Mouse (Mus musculus): ENCODE results near the gene Gm37240. TPM values are rescaled to one million over a fixed set of nuclear protein-coding genes. Genes with fewer than 3 reads are reported as not detected.

Gm37240 gene
- polyA plus RNA-seq, 1 experiment from 2014 or later = 0.82 TPM

DNA sequence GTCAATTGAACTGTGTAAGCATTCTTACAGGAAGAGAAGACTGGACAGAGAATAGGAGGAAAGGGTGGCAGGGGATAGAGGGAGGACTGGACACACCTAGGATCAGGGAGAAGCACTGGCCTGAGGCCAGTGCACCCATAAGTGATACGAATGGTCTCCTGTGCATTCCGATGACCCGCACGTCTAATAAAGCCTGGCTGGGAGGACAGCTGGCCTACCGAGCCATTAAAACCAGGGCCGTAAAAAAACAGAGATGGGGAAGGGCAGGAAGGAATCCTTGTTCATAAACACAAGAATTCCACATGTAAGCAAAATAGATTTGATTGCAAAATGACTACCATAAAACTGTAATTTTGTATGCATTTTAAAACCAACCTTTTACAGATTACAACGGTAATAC lies 762.9 kb downstream of the Gm37240 start:
- no peaks in the 10 kb centered on the region for H3K4me1 ChIP-seq (ENCODE audit: control insufficient read depth, insufficient read depth, low read length)
- DNase-seq (ENCODE audit: low spot score) (no peak), ATAC-seq (ENCODE audit: insufficient read depth, low FRiP score, low TSS enrichment) (no peak)
- 47% methylated on average over 7 of the region's 7 CpGs for WGBS
- H3K9me3 ChIP-seq (ENCODE audit: control insufficient read depth, low read length) = no peaks in the 10 kb centered on the region
- no peak overlapping the region for H3K9ac ChIP-seq (ENCODE audit: low read length)
- H3K4me3 ChIP-seq (ENCODE audit: low read depth, low read length) = no peak overlapping the region
- H3K27ac ChIP-seq (ENCODE audit: low read depth, low read length) = no peak overlapping the region
- no peaks in the 10 kb centered on the region for H3K27me3 ChIP-seq (ENCODE audit: control insufficient read depth, insufficient read depth, low read length)
- no peak overlapping the region for H3K4me2 ChIP-seq (ENCODE audit: low read depth)
- no peaks in the 10 kb centered on the region for H3K36me3 ChIP-seq (ENCODE audit: control insufficient read depth, insufficient read depth, low read length)

- H3K4me1 ChIP-seq (ENCODE audit: control insufficient read depth, insufficient read depth, low read length) = no peaks in the 10 kb centered on the region
- no peak overlapping the region for H3K9ac ChIP-seq (ENCODE audit: low read length)
- no peaks in the 10 kb centered on the region for H3K9me3 ChIP-seq (ENCODE audit: control insufficient read depth, low read length)
- ATAC-seq (ENCODE audit: insufficient read depth, low FRiP score, low TSS enrichment) (no peak), DNase-seq (ENCODE audit: low spot score) (no peak)
- no peak overlapping the region for H3K4me2 ChIP-seq (ENCODE audit: low read depth)
- no peak overlapping the region for H3K27ac ChIP-seq (ENCODE audit: low read depth, low read length)
- no peaks in the 10 kb centered on the region for H3K27me3 ChIP-seq (ENCODE audit: control insufficient read depth, insufficient read depth, low read length)
- 86% methylated on average over 5 of the region's 5 CpGs for WGBS
- no peak overlapping the region for H3K4me3 ChIP-seq (ENCODE audit: low read depth, low read length)
- no peaks in the 10 kb centered on the region for H3K36me3 ChIP-seq (ENCODE audit: control insufficient read depth, insufficient read depth, low read length)
Observed at GRCm38 (mm10) chr3:85117702-85118101, 769.6 kb downstream of the Gm37240 start.

DNA sequence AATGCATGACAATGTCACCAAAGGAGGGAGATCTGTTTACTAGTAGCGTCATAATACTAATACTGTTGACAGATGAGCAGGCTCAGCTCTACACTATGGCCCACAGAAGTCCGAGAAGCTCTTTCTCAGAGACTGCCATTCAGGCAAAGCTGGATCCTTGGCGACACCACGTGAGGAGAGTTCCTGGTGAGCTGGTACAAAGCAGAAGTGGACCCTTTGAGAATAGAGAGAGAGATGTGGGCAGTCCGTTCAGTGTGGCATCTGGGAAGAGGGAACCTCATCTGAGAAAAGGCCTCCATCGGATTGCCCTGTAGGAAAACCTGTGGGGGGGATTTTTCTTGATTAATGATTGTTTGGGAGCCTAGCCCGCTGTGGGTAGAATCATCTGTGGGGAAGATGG lies 770.3 kb downstream of the Gm37240 start:
- no peak overlapping the region for H3K27ac ChIP-seq (ENCODE audit: low read depth, low read length)
- H3K4me1 ChIP-seq (ENCODE audit: control insufficient read depth, insufficient read depth, low read length) = no peaks in the 10 kb centered on the region
- no peak overlapping the region for H3K4me2 ChIP-seq (ENCODE audit: low read depth)
- H3K27me3 ChIP-seq (ENCODE audit: control insufficient read depth, insufficient read depth, low read length) = no peaks in the 10 kb centered on the region
- no peak overlapping the region for H3K9ac ChIP-seq (ENCODE audit: low read length)
- H3K4me3 ChIP-seq (ENCODE audit: low read depth, low read length) = no peak overlapping the region
- no peaks in the 10 kb centered on the region for H3K36me3 ChIP-seq (ENCODE audit: control insufficient read depth, insufficient read depth, low read length)
- no peaks in the 10 kb centered on the region for H3K9me3 ChIP-seq (ENCODE audit: control insufficient read depth, low read length)
- WGBS = 84% methylated on average over 7 of the region's 7 CpGs
- ATAC-seq (ENCODE audit: insufficient read depth, low FRiP score, low TSS enrichment) (no peak), DNase-seq (ENCODE audit: low spot score) (no peak)

- ATAC-seq (ENCODE audit: insufficient read depth, low FRiP score, low TSS enrichment) (no peak), DNase-seq (ENCODE audit: low spot score) (no peak)
- no peak overlapping the region for H3K27ac ChIP-seq (ENCODE audit: low read depth, low read length)
- no peak overlapping the region for H3K4me3 ChIP-seq (ENCODE audit: low read depth, low read length)
- no peaks in the 10 kb centered on the region for H3K9me3 ChIP-seq (ENCODE audit: control insufficient read depth, low read length)
- no peaks in the 10 kb centered on the region for H3K36me3 ChIP-seq (ENCODE audit: control insufficient read depth, insufficient read depth, low read length)
- no peak overlapping the region for H3K4me2 ChIP-seq (ENCODE audit: low read depth)
- no peaks in the 10 kb centered on the region for H3K27me3 ChIP-seq (ENCODE audit: control insufficient read depth, insufficient read depth, low read length)
- 78% methylated on average over 7 of the region's 7 CpGs for WGBS
- no peaks in the 10 kb centered on the region for H3K4me1 ChIP-seq (ENCODE audit: control insufficient read depth, insufficient read depth, low read length)
- H3K9ac ChIP-seq (ENCODE audit: low read length) = no peak overlapping the region
Observed at GRCm38 (mm10) chr3:85115959-85116543, 771.3 kb downstream of the Gm37240 start.

- 86% methylated on average over 1 of the region's 1 CpGs for WGBS
- no peak overlapping the region for H3K9ac ChIP-seq (ENCODE audit: low read length)
- no peak for ATAC-seq (ENCODE audit: insufficient read depth, low FRiP score, low TSS enrichment)
Observed at GRCm38 (mm10) chr3:85113565-85113964, 773.8 kb downstream of the Gm37240 start.

GRCm38 (mm10) chr3:85110762-85111161 lies 776.6 kb downstream of the Gm37240 start:
- no peak for DNase-seq (ENCODE audit: low spot score)
- H3K4me1 ChIP-seq (ENCODE audit: control insufficient read depth, insufficient read depth, low read length) = no peaks in the 10 kb centered on the region
- no peak overlapping the region for H3K9ac ChIP-seq (ENCODE audit: low read length)
- no peak for ATAC-seq (ENCODE audit: insufficient read depth, low FRiP score, low TSS enrichment)
- no peak overlapping the region for H3K4me2 ChIP-seq (ENCODE audit: low read depth)
- H3K4me3 ChIP-seq (ENCODE audit: low read depth, low read length) = no peak overlapping the region
- H3K9me3 ChIP-seq (ENCODE audit: control insufficient read depth, low read length) = no peaks in the 10 kb centered on the region
- WGBS = 58% methylated on average over 4 of the region's 4 CpGs
- no peaks in the 10 kb centered on the region for H3K36me3 ChIP-seq (ENCODE audit: control insufficient read depth, insufficient read depth, low read length)
- H3K27me3 ChIP-seq (ENCODE audit: control insufficient read depth, insufficient read depth, low read length) = no peaks in the 10 kb centered on the region
- H3K27ac ChIP-seq (ENCODE audit: low read depth, low read length) = no peak overlapping the region

More at GRCm38 (mm10) chr3:85113565-85113964, 773.8 kb downstream of the Gm37240 start:
- H3K4me1 ChIP-seq (ENCODE audit: control insufficient read depth, insufficient read depth, low read length) = no peaks in the 10 kb centered on the region
- H3K4me3 ChIP-seq (ENCODE audit: low read depth, low read length) = no peak overlapping the region
- no peak overlapping the region for H3K27ac ChIP-seq (ENCODE audit: low read depth, low read length)
- no peak overlapping the region for H3K4me2 ChIP-seq (ENCODE audit: low read depth)
- H3K36me3 ChIP-seq (ENCODE audit: control insufficient read depth, insufficient read depth, low read length) = no peaks in the 10 kb centered on the region
- no peak for DNase-seq (ENCODE audit: low spot score)
- H3K27me3 ChIP-seq (ENCODE audit: control insufficient read depth, insufficient read depth, low read length) = no peaks in the 10 kb centered on the region
- H3K9me3 ChIP-seq (ENCODE audit: control insufficient read depth, low read length) = no peaks in the 10 kb centered on the region

- H3K27ac ChIP-seq (ENCODE audit: low read depth, low read length) = no peak overlapping the region
- 55% methylated on average over 2 of the region's 2 CpGs for WGBS
- DNase-seq (ENCODE audit: low spot score) (no peak), ATAC-seq (ENCODE audit: insufficient read depth, low FRiP score, low TSS enrichment) (no peak)
- H3K36me3 ChIP-seq (ENCODE audit: control insufficient read depth, insufficient read depth, low read length) = no peaks in the 10 kb centered on the region
- no peak overlapping the region for H3K4me3 ChIP-seq (ENCODE audit: low read depth, low read length)
- H3K4me2 ChIP-seq (ENCODE audit: low read depth) = no peak overlapping the region
- no peaks in the 10 kb centered on the region for H3K9me3 ChIP-seq (ENCODE audit: control insufficient read depth, low read length)
- no peaks in the 10 kb centered on the region for H3K27me3 ChIP-seq (ENCODE audit: control insufficient read depth, insufficient read depth, low read length)
- H3K4me1 ChIP-seq (ENCODE audit: control insufficient read depth, insufficient read depth, low read length) = no peaks in the 10 kb centered on the region
- no peak overlapping the region for H3K9ac ChIP-seq (ENCODE audit: low read length)
Observed at GRCm38 (mm10) chr3:85109221-85109620, 778.1 kb downstream of the Gm37240 start.

DNA sequence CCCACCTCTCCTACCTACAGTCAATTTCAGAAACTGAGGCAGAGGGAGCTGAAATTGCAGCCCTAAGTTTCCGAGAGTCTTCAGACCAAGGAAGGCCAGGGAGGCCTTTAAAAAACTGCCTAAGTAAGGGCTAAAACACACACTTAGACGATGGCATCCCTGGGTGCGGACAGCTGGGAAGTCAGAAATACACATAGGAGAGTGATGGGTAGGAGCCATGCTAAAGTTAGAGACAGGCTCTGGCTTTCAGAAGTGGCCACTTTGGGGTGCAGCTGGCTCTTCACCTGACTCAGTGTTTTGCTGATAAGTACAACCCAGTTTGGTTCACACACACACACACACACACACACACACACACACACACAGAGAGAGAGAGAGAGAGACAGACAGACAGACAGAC lies 778.9 kb downstream of the Gm37240 start:
- H3K4me1 ChIP-seq (ENCODE audit: control insufficient read depth, insufficient read depth, low read length) = no peaks in the 10 kb centered on the region
- no peaks in the 10 kb centered on the region for H3K27me3 ChIP-seq (ENCODE audit: control insufficient read depth, insufficient read depth, low read length)
- no peak overlapping the region for H3K4me3 ChIP-seq (ENCODE audit: low read depth, low read length)
- 88% methylated on average over 3 of the region's 3 CpGs for WGBS
- no peak overlapping the region for H3K9ac ChIP-seq (ENCODE audit: low read length)
- H3K4me2 ChIP-seq (ENCODE audit: low read depth) = no peak overlapping the region
- H3K36me3 ChIP-seq (ENCODE audit: control insufficient read depth, insufficient read depth, low read length) = no peaks in the 10 kb centered on the region
- ATAC-seq (ENCODE audit: insufficient read depth, low FRiP score, low TSS enrichment) = no peak
- DNase-seq (ENCODE audit: low spot score) = no peak
- H3K9me3 ChIP-seq (ENCODE audit: control insufficient read depth, low read length) = no peaks in the 10 kb centered on the region
- H3K27ac ChIP-seq (ENCODE audit: low read depth, low read length) = no peak overlapping the region

DNA sequence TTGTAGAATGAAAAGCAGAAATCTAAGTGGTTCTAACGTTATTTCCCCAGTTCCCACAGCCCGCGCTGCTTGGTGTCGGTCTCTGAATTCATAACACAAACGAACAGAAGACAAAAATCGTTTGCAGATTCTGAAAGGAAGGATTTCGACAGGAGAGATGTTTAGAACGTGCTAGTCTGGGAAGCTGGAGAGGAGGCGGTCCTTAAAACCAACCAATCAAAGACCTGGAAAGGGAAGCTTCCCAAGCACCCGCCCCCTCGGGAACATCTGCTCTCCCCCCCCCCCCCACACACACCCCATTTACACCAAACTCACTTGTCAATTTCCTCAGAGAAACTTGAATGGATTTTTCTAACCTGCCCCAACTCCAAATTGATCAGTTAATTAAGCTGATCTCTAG lies 780.4 kb downstream of the Gm37240 start:
- Histone ChIP-seq H3K36me3 (ENCODE audit: control insufficient read depth, insufficient read depth, low read length) (no peaks in the 10 kb centered on the region), H3K27me3 (ENCODE audit: control insufficient read depth, insufficient read depth, low read length) (no peaks in the 10 kb centered on the region), H3K9me3 (ENCODE audit: control insufficient read depth, low read length) (no peaks in the 10 kb centered on the region), H3K4me1 (ENCODE audit: control insufficient read depth, insufficient read depth, low read length) (no peaks in the 10 kb centered on the region), H3K4me2 (ENCODE audit: low read depth) (no peak overlapping the region), H3K4me3 (ENCODE audit: low read depth, low read length) (no peak overlapping the region), H3K27ac (ENCODE audit: low read depth, low read length) (no peak overlapping the region), H3K9ac (ENCODE audit: low read length) (no peak overlapping the region)
- DNase-seq (ENCODE audit: low spot score) (no peak), ATAC-seq (ENCODE audit: insufficient read depth, low FRiP score, low TSS enrichment) (no peak)
- 71% methylated on average over 11 of the region's 11 CpGs for WGBS

All from neural tube, embryonic 11.5 days (tissue).